Mouse (Mus musculus): Measurements from ENCODE around the gene Opcml. TPM values are rescaled to one million over a fixed set of nuclear protein-coding genes. Genes with fewer than 3 reads are reported as not detected.

Gene Opcml
- polyA plus RNA-seq, 1 experiment from 2014 or later = 0.31 TPM

- Histone ChIP-seq H3K27me3 (no peaks in the 10 kb centered on the region), H3K4me3 (replicated peaks) (no peak overlapping the region), H3K27ac (no peak overlapping the region), H3K9ac (no peak overlapping the region), H3K4me1 (replicated peaks) (no peaks in the 10 kb centered on the region), H3K9me3 (replicated peaks) (no peaks in the 10 kb centered on the region), H3K4me2 (no peak overlapping the region), H3K36me3 (no peaks in the 10 kb centered on the region)
- WGBS (ENCODE audit: insufficient replicate concordance) = 55% methylated on average over 12 of the region's 12 CpGs
- ATAC-seq (ENCODE audit: low read depth) (no peak), DNase-seq (no peak)
Observed at GRCm38 (mm10) chr9:28499841-28500794, 709.5 kb downstream of the Opcml start.

GRCm38 (mm10) chr9:28513905-28514304, 723.3 kb downstream of the Opcml start:
- WGBS (ENCODE audit: insufficient replicate concordance) = 64% methylated on average over 3 of the region's 3 CpGs

GRCm38 (mm10) chr9:28533191-28533590, 742.6 kb downstream of the Opcml start:
- Histone ChIP-seq H3K9me3 (replicated peaks) (no peaks in the 10 kb centered on the region), H3K36me3 (no peaks in the 10 kb centered on the region), H3K4me1 (replicated peaks) (no peaks in the 10 kb centered on the region), H3K4me2 (no peak overlapping the region), H3K4me3 (replicated peaks) (no peak overlapping the region), H3K27ac (no peak overlapping the region), H3K9ac (no peak overlapping the region), H3K27me3 (no peaks in the 10 kb centered on the region)
- no peak for DNase-seq
- ATAC-seq (ENCODE audit: low read depth) = no peak
- 72% methylated on average over 1 of the region's 1 CpGs for WGBS (ENCODE audit: insufficient replicate concordance)

More at GRCm38 (mm10) chr9:28513905-28514304, 723.3 kb downstream of the Opcml start:
- Histone ChIP-seq H3K4me2 (no peak overlapping the region), H3K36me3 (no peaks in the 10 kb centered on the region), H3K4me1 (replicated peaks) (no peaks in the 10 kb centered on the region), H3K27ac (no peak overlapping the region), H3K4me3 (replicated peaks) (no peak overlapping the region), H3K9ac (no peak overlapping the region), H3K9me3 (replicated peaks) (no peaks in the 10 kb centered on the region), H3K27me3 (no peaks in the 10 kb centered on the region)
- DNase-seq (no peak), ATAC-seq (ENCODE audit: low read depth) (no peak)

GRCm38 (mm10) chr9:28535006-28535405, 744.4 kb downstream of the Opcml start:
- H3K9me3 ChIP-seq (replicated peaks) = no peaks in the 10 kb centered on the region
- H3K36me3 ChIP-seq = no peaks in the 10 kb centered on the region
- 46% methylated on average over 4 of the region's 4 CpGs for WGBS (ENCODE audit: insufficient replicate concordance)
- no peak overlapping the region for H3K4me3 ChIP-seq (replicated peaks)
- H3K4me1 ChIP-seq (replicated peaks) = no peaks in the 10 kb centered on the region
- no peaks in the 10 kb centered on the region for H3K27me3 ChIP-seq
- ATAC-seq (ENCODE audit: low read depth) (no peak), DNase-seq (no peak)
- H3K27ac ChIP-seq = no peak overlapping the region
- H3K9ac ChIP-seq = no peak overlapping the region
- no peak overlapping the region for H3K4me2 ChIP-seq

- 26% methylated on average over 4 of the region's 4 CpGs for WGBS (ENCODE audit: insufficient replicate concordance)
- Histone ChIP-seq H3K4me3 (replicated peaks) (no peak overlapping the region), H3K9ac (no peak overlapping the region), H3K4me1 (replicated peaks) (no peaks in the 10 kb centered on the region), H3K27me3 (no peaks in the 10 kb centered on the region), H3K9me3 (replicated peaks) (no peaks in the 10 kb centered on the region), H3K36me3 (no peaks in the 10 kb centered on the region), H3K4me2 (no peak overlapping the region), H3K27ac (no peak overlapping the region)
- ATAC-seq (ENCODE audit: low read depth) (no peak), DNase-seq (no peak)
Observed at GRCm38 (mm10) chr9:28536637-28537036, 746.1 kb downstream of the Opcml start.

- WGBS (ENCODE audit: insufficient replicate concordance) = 61% methylated on average over 9 of the region's 9 CpGs
- Histone ChIP-seq H3K27me3 (no peaks in the 10 kb centered on the region), H3K4me3 (replicated peaks) (no peak overlapping the region), H3K27ac (no peak overlapping the region), H3K4me2 (no peak overlapping the region), H3K4me1 (replicated peaks) (no peaks in the 10 kb centered on the region), H3K36me3 (no peaks in the 10 kb centered on the region), H3K9ac (no peak overlapping the region), H3K9me3 (replicated peaks) (no peaks in the 10 kb centered on the region)
- no peak for DNase-seq
- no peak for ATAC-seq (ENCODE audit: low read depth)
Observed at GRCm38 (mm10) chr9:28548189-28548588, 757.6 kb downstream of the Opcml start.

- Histone ChIP-seq H3K36me3 (no peaks in the 10 kb centered on the region), H3K4me1 (replicated peaks) (no peaks in the 10 kb centered on the region), H3K9ac (no peak overlapping the region), H3K9me3 (replicated peaks) (no peaks in the 10 kb centered on the region), H3K4me2 (no peak overlapping the region), H3K4me3 (replicated peaks) (no peak overlapping the region), H3K27me3 (no peaks in the 10 kb centered on the region), H3K27ac (no peak overlapping the region)
- DNase-seq (no peak), ATAC-seq (ENCODE audit: low read depth) (no peak)
- whole genome bisulfite sequencing (ENCODE audit: insufficient replicate concordance) = 57% methylated on average over 1 of the region's 1 CpGs
Observed at GRCm38 (mm10) chr9:28552387-28553182, 762.0 kb downstream of the Opcml start.

- DNase-seq (no peak), ATAC-seq (ENCODE audit: low read depth) (no peak)
- Histone ChIP-seq H3K4me3 (replicated peaks) (no peak overlapping the region), H3K27me3 (no peaks in the 10 kb centered on the region), H3K4me1 (replicated peaks) (no peaks in the 10 kb centered on the region), H3K27ac (no peak overlapping the region), H3K9me3 (replicated peaks) (no peaks in the 10 kb centered on the region), H3K36me3 (no peaks in the 10 kb centered on the region), H3K4me2 (no peak overlapping the region), H3K9ac (no peak overlapping the region)
- 65% methylated on average over 2 of the region's 2 CpGs for WGBS (ENCODE audit: insufficient replicate concordance)
Observed at GRCm38 (mm10) chr9:28558628-28559027, 768.1 kb downstream of the Opcml start.

- ATAC-seq (ENCODE audit: low read depth) = no peak
- no peak overlapping the region for H3K9ac ChIP-seq
- no peak for DNase-seq
- no peak overlapping the region for H3K4me3 ChIP-seq (replicated peaks)
- no peaks in the 10 kb centered on the region for H3K36me3 ChIP-seq
- no peak overlapping the region for H3K27ac ChIP-seq
- H3K9me3 ChIP-seq (replicated peaks) = no peaks in the 10 kb centered on the region
- no peaks in the 10 kb centered on the region for H3K4me1 ChIP-seq (replicated peaks)
- WGBS (ENCODE audit: insufficient replicate concordance) = 54% methylated on average over 6 of the region's 6 CpGs
- no peaks in the 10 kb centered on the region for H3K27me3 ChIP-seq
- no peak overlapping the region for H3K4me2 ChIP-seq
Observed at GRCm38 (mm10) chr9:28561761-28562160, 771.2 kb downstream of the Opcml start.

- Histone ChIP-seq H3K4me2 (no peak overlapping the region), H3K9ac (no peak overlapping the region), H3K4me1 (replicated peaks) (no peaks in the 10 kb centered on the region), H3K27ac (no peak overlapping the region), H3K4me3 (replicated peaks) (no peak overlapping the region), H3K9me3 (replicated peaks) (no peaks in the 10 kb centered on the region), H3K36me3 (no peaks in the 10 kb centered on the region), H3K27me3 (no peaks in the 10 kb centered on the region)
- WGBS (ENCODE audit: insufficient replicate concordance) = 44% methylated on average over 14 of the region's 14 CpGs
- DNase-seq (no peak), ATAC-seq (ENCODE audit: low read depth) (no peak)
Observed at GRCm38 (mm10) chr9:28563066-28563683, 772.6 kb downstream of the Opcml start.

- Histone ChIP-seq H3K4me3 (replicated peaks) (no peak overlapping the region), H3K4me2 (no peak overlapping the region), H3K27me3 (no peaks in the 10 kb centered on the region), H3K36me3 (no peaks in the 10 kb centered on the region), H3K27ac (no peak overlapping the region), H3K4me1 (replicated peaks) (no peaks in the 10 kb centered on the region), H3K9me3 (replicated peaks) (no peaks in the 10 kb centered on the region), H3K9ac (no peak overlapping the region)
- 14% methylated on average over 8 of the region's 8 CpGs for WGBS (ENCODE audit: insufficient replicate concordance)
- ATAC-seq (ENCODE audit: low read depth) (no peak), DNase-seq (no peak)
Observed at GRCm38 (mm10) chr9:28569041-28569522, 778.5 kb downstream of the Opcml start.

Measured in liver, embryonic 13.5 days (tissue).